Mouse (Mus musculus) cerebellum, postnatal 14 days (tissue): ENCODE results near the gene Ctc1.
A peak's percentile ranks its signal among the peaks of the same experiment; 100 is the strongest.
"Not testable (repeated sequence)": the region's sequence is repeated elsewhere in the genome, so short reads cannot be mapped to it uniquely, and the experiment has no call there.

Experiments used
- DNase-seq, 2 experiments: peaks; one replicate each; pipeline ENCODE4 v3.0.0; 2021; ENCODE audit warnings: mixed read lengths in 2 of 2

Gene Ctc1

DNA sequence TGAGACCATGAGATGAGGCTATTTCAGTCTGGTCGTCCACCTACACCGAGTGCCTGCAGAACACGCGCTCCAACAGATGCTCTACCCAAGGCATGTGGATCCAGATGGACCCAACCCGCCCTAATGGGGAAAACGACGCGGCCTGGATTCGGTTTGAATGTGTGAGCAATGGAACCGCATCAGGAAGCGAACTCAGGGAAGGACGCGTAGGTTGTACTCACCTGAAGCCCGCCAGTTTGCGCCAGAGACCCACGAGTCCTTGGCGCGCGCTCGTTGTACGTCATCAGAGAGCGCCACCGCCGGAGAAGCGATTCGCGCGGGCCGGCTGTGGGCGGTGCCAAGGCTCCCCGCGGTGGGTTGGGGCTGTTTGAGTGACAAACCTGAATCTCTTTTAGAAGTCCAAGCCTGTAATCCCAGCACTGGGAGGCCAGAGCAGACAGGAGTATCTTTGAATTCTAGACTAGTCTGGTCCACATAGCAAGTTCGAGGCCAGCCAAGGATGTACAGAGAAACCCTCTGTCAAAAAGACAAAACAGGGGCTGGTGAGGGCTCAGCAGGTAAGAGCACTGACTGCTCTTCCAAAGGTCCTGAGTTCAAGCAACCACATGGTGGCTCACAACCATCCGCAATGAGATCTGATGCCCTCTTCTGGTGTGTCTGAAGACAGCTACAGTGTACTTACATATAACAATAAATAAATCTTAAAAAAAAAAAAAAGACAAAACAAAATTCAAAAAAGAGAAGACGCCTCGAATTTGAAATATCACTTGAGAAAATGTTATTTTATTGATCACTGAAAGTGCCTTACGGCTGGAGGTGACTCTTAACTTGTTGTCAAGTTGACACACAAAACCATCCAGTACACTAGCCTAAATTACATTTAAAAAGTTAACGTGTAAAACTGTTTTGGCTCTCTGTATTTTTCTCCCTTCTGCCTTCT lies 7.3 kb upstream of the Ctc1 start, which contains the start of gene Pfas:
TSS of gene Pfas (minus strand) at position 279 of the 940 bp plus-strand sequence.
- DNase-seq: peak; percentile 99 to 100

DNA sequence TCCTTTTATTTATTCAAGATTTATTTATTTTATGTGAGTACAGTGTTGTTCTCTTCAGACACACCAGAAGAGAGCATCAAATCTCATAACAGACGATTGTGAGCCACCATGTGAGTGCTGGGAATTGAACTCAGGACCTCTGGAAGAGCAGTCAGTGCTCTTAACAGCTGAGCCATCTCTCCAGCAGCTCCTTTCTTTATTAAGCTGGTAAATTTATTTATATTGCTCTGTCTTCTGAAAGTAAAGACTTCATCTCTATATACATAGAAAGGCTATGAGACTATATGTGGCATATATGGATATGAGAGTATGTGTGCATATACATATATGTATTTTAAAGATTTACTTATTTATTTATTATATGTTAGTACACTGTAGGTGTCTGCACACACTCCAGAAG lies 6.2 kb upstream of the Ctc1 start:
- DNase-seq: no peak

DNA sequence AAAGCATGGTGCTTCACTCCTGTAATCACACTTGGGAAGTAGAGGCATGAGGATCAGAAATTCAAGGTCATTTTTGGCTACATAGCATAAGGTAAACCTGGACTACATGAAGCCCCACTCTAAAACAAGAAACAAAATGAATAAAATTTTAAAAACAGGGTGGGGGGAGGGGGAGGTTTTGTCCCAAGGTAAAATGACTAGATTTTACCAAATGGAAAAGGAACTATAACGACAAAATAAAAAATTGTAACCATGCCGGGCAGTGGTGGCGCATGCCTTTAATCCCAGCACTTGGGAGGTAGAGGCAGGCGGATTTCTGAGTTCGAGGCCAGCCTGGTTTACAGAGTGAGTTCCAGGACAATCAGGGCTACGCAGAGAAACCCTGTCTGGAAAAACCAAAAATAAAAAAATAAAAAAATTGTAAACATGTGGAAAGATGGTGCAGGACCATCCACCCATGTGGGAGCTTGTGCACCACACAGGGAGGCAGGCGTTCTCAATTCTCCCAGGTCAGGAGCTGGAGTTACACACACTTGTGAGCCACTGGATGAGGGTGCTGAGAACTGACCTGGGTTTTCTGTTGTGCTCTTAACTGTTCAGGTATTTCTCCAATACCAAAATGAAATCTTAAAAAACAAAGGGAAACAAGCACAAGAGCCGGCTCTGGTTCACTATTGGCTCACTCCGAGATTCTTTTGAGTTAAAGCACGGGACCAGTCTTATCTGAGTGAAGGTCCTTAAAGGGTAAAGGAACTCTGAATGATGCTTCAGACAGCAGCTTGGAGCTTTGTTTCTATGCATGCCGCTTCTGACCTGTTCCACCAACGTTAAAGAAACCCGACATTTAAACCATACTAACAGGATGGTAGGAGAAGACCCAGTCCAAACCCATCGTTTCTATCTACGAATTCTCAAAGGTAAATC lies 5.0 kb upstream of the Ctc1 start:
- no peak for DNase-seq

DNA sequence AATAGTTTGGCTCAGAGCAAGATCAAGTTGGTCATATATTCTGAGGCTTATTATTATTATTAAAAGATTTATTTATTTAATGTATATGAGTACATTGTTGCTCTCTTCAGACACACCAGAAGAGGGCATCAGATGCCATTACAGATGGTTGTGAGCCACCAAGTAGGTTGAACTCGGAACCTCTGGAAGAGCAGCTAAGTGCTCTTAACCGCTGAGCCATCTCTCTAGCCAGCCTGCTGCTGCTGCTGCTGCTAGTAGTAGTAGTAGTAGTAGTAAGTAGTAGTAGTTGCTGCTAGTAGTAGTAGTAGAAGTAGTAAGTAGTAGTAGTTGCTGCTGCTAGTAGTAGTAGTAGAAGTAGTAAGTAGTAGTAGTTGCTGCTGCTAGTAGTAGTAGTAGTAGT lies 4.3 kb upstream of the Ctc1 start:
- not testable (repeated sequence) for DNase-seq

DNA sequence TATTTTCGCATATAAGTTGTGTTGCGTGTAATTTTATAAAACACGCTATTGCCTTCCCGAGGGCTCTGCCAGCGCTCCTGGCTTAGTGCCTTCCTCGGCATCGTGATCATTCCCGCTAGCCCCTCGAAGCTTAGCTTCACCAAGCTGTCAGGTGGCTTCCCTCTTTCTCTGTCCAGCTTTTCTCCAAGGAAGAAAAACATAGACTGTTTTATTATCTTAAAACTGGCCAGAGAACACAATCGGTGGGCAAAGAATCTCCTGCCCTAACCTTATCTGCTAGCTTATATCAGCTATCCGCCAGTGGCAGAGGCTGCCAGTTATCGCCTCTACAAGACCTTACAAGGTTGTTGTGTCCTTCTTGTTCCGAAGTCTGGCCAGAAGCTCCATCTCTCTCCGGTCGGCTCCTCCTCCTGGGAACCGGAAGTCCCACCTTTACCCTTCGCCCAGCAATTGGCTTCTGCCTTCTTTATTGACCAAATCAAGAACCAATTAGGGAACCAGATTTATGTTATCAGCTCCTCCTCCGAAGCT lies 3.6 kb upstream of the Ctc1 start:
- peak; percentile 89 to 92 for DNase-seq

DNA sequence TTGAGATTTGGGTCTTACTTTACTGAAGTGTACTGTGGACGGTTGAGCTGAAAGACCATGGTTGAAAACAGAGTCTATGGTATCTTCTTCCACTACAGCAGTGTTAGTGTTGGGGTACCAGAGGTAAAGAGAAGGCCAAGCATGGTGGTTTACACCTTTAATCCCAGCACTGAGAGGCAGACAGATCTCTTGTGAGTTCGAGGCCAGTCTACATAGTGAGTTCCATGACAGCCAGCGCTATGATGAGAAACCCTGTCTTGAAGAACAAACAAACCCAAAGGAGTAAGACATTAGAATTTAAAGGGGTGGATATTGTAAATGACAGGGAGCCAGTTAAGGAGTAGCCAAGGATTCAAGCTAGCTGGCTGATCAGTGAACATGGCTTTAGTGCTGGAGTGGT lies 1.0 kb downstream of the Ctc1 start:
- no peak for DNase-seq

DNA sequence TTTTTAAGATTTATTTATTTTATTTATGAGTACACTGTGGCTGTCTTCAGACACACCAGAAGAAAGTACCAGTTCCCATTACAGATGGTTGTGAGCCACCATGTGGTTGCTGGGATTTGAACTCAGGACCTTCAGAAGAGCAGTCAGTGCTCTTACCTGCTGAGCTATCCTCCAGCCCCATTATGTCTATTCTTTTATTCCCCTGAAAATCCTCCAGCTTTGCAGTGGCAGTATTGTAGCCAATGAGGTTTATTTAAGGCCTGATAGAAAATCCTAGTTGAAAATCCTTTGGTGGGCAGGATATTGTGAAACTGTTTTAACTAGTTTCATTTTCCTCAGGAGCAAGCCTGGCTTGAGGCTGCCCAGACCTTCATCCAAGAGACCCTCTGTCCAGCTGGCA lies 5.0 kb downstream of the Ctc1 start:
- DNase-seq: no peak

DNA sequence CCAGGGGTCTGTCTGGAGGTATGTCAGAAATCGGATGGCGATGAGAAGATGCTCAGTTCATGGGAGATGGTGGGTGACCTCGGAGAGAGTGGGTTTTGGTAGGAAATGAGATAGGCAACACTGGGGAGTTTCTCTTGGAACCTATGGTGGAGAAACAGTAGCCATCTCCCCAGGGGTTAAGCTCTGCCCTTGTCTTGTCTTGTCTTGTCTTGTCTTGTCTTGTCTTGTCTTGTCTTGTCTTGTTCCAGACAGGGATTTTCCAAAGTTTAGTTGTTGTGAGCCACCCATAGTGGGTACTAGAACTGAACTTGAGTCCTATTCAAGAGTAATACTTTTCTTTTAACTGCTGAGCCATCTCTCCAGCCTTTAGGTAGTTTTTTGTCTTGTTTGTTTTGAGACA lies 10.9 kb downstream of the Ctc1 start:
- no peak for DNase-seq

DNA sequence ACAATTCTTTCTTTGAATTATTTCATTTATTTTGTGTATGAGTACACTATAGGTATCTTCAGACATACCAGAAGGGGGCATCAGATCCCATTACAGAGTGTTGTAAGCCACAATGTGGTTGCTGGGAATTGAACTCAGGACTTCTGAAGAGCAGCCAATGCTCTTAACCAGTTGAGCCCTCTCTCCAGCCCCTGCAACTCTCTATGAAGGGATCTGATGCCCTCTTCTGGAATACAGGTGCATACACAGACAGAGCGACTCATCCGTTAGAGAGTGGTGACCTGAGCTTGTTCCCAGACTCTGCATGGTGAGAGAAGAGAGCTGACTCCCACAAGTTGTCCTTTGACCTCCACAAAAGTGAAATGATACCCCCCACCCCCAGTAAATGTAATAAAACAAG lies 13.1 kb downstream of the Ctc1 start:
- DNase-seq: peak in 1 of 2 experiments; percentile 36

DNA sequence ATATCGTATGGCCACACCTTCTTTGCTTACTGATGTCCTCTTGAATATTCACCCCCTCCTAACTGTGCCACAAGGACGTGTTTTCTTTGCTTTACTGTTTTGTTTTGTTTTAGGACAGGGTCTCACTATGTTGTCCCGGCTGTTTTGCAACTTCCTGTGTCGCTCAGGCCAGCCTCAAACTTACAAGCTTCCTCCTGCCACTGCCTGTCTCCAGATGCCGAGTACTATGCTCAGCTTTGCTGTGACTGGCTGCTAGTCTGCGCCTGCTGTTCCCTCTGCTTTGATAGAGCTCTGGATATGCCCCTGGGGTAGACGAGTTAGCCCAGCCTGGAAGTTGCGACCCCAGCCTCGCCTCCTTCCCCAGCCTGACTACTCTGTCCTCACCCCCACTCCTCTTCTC lies 17.8 kb downstream of the Ctc1 start:
- DNase-seq: no peak

DNA sequence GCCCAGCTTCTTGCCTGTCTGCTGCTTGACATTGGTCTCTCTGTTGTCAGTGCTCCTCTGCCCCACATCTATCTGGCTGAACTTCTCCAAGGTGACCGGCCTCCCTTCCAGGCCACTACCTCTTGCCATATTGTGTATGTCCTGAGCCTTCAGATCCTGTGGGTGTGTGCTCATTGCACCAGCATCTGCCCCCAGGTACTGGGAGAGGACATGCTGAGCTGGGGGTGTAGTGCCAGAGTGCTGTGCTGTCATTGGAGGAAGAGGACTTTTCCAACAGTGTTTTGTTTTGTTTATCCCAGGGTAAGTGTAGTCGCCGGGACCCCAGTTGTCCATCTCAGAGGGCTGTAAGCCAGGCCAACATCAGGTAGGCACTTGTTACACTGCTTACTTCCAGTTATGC lies 18.9 kb downstream of the Ctc1 start:
- DNase-seq: no peak

DNA sequence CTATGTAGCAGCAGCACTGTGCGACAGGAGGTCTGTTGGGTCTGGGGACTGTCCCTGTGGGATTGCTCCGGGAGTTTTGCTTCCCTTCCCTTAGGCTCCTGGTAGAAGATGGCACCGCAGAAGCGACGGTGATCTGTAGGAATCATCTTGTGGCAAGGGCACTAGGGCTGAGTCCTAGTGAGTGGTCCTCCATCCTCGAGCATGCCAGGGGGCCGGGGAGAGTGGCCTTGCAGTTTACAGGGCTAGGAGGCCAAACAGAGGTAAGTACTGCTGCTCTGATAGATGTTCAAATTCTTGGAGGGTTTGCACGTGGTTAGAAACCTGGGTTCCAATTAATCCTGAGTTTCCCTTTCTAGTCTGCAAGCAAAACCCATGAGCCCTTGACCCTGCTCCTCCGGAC lies 19.7 kb downstream of the Ctc1 start:
- peak in 1 of 2 experiments; percentile 42 for DNase-seq

DNA sequence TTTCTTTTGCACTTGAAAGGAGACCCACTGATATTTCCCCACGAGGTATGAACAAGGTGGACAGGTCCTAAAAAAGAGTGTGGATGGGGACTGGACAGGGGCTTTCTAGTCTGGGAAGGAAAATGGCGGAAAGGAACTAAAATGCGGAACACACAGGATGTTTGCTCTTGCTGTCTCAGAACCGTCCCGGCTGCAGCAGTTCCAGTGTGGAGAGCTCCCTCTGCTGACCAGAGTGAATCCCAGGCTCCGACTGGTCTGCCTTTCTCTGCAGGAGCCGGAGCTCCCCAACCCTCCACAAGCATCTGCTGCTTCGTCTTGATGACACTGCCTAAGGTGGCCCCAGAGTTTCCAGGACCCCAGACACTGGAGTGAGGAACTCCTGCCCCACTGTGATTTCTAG lies 20.1 kb downstream of the Ctc1 start:
- DNase-seq: peak; percentile 92

DNA sequence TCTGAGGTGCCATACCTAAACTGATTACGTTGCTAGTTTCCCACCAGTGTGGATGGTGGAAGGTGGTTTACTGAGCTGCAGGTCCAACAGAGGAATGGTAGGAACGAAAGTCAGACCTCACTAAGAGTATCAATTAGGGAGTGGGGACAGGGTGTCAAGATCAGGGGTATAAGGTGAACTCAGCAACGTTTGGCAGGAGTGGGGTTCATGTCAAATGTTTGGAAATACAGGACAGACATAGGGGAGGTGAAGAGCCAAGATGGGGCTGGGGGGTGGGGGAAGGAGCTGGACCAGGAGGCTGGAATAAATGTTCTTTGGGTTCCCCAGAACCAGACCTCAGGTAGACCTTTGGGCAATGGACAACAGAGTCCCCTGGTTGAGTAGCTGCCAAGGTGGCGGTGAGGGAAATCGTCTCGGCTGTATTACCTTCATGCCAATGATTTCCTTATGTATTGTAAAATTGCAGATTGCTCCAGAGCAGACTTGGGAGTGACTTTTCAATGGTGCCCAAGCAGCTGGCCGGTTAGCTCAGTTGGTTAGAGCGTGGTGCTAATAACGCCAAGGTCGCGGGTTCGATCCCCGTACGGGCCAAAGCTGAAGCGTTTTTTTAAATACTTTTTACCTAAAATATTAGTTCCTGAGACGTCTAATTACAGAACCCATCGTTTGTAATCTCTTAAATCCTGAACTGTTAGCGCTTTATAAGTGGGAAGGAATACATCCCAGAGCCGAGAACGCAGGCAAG lies 20.9 kb downstream of the Ctc1 start:
- DNase-seq: peak; percentile 93 to 95

DNA sequence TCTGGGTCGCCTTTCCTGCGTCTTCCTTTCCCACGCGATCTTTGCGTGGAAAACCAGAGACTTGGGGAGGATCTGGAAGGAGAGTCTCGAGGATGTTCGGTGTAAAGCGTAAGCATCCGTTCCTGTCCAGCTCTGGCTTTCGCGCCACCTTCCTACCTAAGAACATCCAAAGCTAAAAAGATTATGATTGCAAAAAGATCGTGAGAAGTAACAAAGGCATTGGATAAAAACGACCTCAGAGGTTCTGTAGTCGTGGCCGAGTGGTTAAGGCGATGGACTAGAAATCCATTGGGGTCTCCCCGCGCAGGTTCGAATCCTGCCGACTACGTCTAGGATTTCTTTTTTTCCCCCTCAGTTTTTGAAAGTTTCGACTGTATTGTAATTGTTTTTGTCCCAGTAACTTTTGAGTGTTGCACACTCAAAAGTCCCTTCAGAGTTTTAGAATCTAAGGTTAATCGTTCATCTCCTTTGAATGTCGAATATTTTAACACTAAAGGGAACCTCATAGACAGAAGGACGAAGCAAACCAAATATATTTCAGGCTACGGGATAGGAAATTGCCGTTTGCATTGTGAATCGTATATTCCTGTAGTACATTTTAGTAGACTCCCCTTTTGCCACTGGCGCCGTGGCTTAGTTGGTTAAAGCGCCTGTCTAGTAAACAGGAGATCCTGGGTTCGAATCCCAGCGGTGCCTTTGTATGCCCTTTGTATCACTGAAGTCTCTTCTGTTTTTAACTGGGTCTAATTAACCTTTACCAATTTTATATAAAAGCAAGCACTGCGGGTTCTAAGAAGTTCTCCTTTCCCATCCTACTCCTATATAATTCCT lies 21.7 kb downstream of the Ctc1 start:
- peak; percentile 87 to 90 for DNase-seq

DNA sequence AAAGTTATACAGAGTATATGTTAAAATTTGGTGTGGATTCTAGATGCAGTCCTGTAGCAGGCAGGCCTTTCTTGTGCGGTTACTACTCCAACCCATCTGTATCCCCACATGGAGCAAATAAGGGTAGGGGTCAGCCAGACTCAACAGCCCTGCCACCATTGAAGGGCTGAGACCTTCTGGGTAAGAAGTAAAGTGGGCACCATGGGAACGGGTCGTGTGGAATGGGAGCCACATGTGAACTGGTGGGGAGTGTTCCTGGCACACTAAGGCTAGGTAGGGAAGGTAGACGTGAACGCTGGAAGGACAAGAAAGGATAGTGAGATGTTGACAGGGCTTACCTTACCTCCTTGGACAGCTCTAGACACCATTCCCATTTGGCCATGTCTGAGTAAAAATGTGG lies 22.5 kb downstream of the Ctc1 start:
- DNase-seq: no peak

DNA sequence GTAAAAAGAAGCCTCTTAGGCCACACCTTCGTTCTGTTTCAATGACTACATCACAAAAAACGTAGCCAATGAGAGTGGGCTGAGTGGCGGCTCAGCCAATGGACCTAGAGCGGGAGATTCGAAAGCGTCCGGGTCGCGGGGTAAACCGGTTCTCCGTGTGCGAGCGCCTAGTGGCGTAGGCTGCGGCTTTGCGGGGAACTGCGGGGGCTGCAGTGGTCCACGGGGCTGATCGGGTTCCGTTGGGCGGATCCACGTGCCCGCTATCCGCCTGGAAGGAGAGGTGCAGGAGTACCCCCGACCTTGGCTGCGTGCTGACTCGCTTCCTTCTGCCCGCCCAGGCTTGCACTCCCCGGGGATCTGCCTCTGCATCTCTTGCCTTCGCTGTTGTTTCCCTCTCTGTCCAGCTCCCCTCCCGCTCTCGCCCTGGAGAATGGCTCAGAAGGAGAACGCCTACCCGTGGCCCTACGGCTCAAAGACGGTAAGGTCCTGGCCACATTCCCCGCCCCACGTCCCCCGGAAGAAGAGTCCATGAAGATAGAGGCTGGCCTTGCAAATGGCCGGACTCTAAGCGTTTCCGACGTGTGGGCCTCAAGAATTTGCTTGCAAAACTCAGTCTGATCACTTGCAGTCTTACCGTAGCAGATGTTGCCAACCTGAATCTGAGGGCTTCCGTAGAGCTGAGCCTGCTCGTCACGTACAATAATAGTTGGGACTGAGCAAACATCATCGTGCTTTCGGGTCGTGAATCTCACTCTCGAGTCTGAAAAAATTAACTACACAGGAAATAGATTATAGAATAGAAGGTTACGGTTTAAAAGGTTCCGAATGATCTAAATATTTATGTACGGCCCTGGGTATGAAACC lies 30.1 kb downstream of the Ctc1 start, which contains the start of gene Aurkb:
TSS of gene Aurkb (plus strand) at position 117 of the 864 bp plus-strand sequence.
- peak; percentile 85 to 92 for DNase-seq

DNA sequence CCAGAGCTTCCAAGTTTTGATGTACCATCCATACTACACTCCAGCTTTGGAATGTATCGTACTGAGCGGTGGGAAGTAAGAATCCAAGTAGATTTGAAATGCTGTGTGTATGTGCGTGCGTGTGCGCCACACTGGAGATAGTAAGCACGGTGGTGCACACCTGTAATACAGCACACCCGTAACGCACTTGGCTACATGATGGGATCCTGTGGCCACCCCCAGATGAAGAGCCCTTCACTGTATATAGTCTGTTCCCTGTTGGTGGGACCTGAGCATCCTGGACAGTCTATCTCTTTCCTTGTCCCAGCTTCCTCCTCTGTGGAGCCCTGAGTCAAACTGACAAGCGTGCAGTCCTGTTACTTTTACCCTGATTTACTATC lies 30.7 kb downstream of the Ctc1 start:
- DNase-seq: no peak

DNA sequence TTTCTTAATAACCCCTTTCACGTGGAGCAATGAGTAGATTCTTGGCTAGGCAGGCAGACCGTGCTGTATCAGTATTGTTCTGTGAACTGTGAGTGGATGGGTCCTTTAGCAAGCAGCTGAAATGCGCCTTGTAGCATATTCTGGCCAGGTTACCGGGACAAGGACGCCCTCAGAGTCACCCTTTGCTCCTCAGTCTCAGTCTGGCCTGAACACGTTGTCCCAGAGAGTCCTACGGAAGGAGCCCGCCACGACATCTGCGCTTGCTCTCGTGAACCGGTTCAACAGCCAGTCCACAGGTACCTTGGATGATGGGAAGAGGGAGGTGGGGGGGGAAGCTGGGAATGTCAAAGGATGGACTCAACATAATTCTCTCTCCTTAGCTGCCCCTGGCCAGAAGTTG lies 31.9 kb downstream of the Ctc1 start:
- DNase-seq: no peak

DNA sequence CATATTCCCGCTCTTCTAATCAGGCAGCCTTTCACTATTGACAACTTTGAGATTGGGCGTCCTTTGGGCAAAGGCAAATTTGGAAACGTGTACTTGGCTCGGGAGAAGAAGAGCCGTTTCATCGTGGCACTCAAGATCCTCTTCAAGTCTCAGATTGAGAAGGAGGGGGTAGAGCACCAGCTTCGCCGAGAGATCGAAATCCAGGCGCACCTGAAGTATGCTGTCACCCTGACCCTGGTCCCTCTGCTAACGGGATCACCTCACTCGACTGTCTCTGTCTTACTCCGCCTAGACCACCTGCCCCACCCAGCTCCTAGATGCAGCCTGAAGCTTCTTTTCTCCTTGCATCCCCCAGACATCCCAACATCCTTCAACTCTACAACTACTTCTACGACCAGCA lies 32.4 kb downstream of the Ctc1 start:
- no peak for DNase-seq

DNA sequence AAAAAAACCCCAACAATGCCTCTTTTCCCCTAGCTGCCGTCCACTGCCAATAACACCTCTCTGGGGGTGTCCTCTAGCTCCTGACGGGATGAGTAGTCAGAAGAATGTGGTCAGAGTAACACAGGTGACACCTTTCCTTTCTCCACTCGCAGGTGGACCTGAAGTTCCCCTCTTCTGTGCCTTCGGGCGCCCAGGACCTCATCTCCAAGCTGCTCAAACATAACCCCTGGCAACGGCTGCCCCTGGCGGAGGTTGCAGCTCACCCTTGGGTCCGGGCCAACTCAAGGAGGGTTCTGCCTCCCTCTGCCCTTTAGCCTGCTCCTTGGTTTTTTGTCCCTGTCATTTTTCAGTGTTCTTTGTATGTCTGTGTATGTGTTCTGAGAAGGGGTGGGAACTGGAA lies 35.0 kb downstream of the Ctc1 start:
- peak in 1 of 2 experiments; percentile 37 for DNase-seq
